Mouse (Mus musculus) CD4-positive, CD25-positive, alpha-beta regulatory T cell, adult 9 weeks (primary cell): ENCODE results near the gene Snf8. TPM values are rescaled to one million over a fixed set of nuclear protein-coding genes. Genes with fewer than 3 reads are reported as not detected.

Experiments used
- polyA plus RNA-seq: library from polyadenylated mRNA; unstranded; fragments of 100-300 nt; shearing (Covaris generic); gene quantifications from one replicate; pipeline ENCODE4 v1.2.1, GENCODE M21; 2017

Gene Snf8
- polyA plus RNA-seq: 68.8 TPM

DNA sequence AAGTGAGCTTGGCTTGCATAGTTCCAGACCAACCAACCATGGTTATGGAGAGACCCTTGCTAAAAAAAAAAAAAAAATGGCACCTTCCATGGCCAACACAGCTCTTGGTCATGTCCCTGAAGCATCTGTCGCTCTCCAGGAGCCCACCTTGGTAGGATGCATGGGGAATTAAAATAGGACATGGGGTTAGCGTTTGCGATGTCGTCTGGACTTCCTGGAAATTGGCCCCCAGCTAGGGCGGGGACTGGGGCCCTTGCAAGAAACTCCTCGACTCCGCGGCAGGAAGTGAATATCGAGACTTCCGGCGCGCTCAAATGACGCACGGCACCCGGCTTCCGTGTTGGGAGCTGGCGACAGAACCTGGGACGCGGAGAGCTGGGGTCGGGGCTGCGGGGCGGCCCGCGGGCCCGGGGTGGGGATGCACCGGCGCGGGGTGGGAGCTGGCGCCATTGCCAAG is at the start of gene Snf8:
Gene Snf8 (plus strand): TSS at position 290 of the 457 bp plus-strand sequence.

DNA sequence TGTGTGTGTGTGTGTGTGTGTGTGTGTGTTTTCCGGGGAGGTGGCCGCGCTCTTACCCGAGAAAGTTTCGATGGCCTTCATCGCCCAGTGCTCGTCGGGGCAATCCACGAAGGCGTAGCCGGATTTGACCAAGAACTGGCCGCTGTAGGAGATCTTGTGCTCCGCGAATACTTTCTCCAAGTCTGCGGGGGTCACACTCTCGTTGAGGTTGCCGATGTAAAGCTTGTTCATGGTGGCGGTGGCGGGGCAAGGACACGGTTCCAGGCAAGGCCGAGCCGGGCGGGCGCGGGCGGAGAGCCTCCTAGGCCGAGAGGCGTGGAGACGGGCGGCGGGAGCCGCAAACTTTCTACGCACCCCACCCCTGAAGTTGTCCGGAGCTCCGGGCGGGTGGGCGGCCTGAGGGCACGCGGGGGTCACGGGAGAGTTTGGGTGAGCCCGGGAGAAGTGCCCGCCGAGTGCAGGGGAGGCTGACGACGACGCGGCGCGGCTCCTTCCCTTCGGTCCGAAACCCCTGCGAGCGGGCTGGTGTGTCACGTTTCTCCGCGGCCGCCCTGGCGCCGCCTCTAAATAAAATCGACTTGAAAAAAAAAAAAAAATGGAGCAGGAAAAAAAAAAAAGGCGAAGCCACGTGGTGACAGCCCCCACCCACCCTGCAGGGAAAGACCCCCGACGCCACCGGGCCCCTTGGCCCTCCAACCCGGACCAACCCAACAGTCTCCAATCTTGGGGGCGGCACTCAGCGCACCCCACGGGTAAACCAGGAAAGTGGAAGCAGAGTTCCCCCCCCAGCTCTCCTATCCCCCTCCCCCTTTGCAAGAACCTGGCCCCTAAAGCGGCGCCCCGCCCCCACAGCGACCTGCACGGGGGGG is 29.0 kb upstream of the Snf8 start, which contains the start of gene Igf2bp1:
Gene Igf2bp1 (minus strand): TSS at position 538 of the 869 bp plus-strand sequence.

GRCm38 (mm10) chr11:96065215-96065911 is 30.7 kb downstream of the Snf8 start, which contains the start of gene Ube2z:
Gene Ube2z, minus strand, starts transcription at chr11:96065388.

DNA sequence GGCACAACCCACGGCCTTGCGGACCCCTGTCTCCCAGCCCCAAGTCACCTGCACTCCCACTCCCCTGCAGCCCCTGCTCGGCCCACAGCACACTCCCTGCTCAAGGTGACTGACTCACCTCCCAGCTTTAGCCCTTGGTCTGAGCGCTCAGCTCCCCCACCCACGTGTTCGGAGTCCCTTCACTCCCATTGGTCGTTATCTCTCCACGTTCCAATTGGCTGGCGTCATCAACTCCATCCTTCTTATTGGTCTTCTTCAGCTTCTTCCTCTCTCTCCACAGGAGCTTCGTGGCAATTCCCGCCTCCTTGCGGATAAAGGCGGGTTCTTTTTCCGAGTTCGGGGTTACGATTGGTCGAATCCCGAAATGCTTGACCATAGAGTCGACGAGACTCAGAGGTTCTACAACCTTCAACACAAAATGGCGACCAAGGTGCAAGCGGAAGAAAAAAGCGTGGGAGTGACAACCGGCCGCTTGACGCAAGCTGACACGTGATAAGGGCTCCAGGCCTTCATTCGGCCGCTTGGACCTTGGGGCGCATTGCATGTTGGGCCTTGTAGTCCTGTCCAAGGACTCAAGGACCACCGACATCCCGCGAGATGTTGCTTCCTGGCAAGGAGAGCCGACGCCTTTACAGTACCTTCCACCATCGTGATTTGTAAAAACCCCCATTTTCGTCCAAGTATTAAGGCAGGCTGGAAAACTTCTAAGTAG is 41.0 kb downstream of the Snf8 start, which contains the start of gene Atp5g1:
Gene Atp5g1 (minus strand): TSS at position 162 of the 712 bp plus-strand sequence.

Other genes with a start within 250 kb of the Snf8 start
- not detected for gene Phospho1, start 210.4 kb upstream of the Snf8 start, polyA plus RNA-seq
- gene Gngt2, start 197.7 kb upstream of the Snf8 start, polyA plus RNA-seq: 46.6 TPM
- gene Abi3, start 192.4 kb upstream of the Snf8 start, polyA plus RNA-seq: 79.5 TPM
- gene B4galnt2, start 120.0 kb upstream of the Snf8 start, polyA plus RNA-seq: not detected
- gene Igf2bp1, start 28.9 kb upstream of the Snf8 start, polyA plus RNA-seq: not detected
- gene Gip, start 10.3 kb upstream of the Snf8 start, polyA plus RNA-seq: not detected
- 6.6 TPM for gene Ube2z, start 30.5 kb downstream of the Snf8 start, polyA plus RNA-seq
- 440 TPM for gene Atp5g1, start 40.8 kb downstream of the Snf8 start, polyA plus RNA-seq
- gene Calcoco2, start 77.1 kb downstream of the Snf8 start, polyA plus RNA-seq: not detected
- not detected for gene Ttll6, start 98.9 kb downstream of the Snf8 start, polyA plus RNA-seq
- not detected for gene Hoxb13, start 159.4 kb downstream of the Snf8 start, polyA plus RNA-seq
- gene Hoxb9, start 236.6 kb downstream of the Snf8 start, polyA plus RNA-seq: not detected
- not detected for gene Hoxb8, start 247.0 kb downstream of the Snf8 start, polyA plus RNA-seq